Mouse (Mus musculus) bone marrow, adult 2 months (tissue): ENCODE results near the gene Nrp2. TPM values are rescaled to one million over a fixed set of nuclear protein-coding genes. Genes with fewer than 3 reads are reported as not detected.

Experiments
- H3K27ac ChIP-seq: fragments of 200-500 bp; 2 replicates; pipeline ENCODE4 v1.5.1; 2012; ENCODE audit warnings: low read depth, mild to moderate bottlenecking, control low read depth, inconsistent platforms, low read length; ENCODE audit not compliant: control insufficient read depth, poor library complexity, insufficient read depth
- H3K4me1 ChIP-seq: fragments of 200-500 bp; 2 replicates; pipeline ENCODE4 v1.6.1; 2011; ENCODE audit warnings: low read length; ENCODE audit not compliant: control insufficient read depth, insufficient read depth
- H3K4me3 ChIP-seq: fragments of 200-500 bp; replicated peaks from 2 replicates; pipeline ENCODE3; 2011; ENCODE audit warnings: mild to moderate bottlenecking, low read depth, low read length, control low read depth; ENCODE audit not compliant: control insufficient read depth
- CTCF ChIP-seq: fragments of 200-500 bp; IDR thresholded peaks from 2 replicates; pipeline ENCODE4 v1.5.1; 2011; ENCODE audit warnings: low read length, control low read depth; ENCODE audit not compliant: control insufficient read depth, insufficient read depth
- POLR2A ChIP-seq: fragments of 200-500 bp; IDR thresholded peaks from 2 replicates; pipeline ENCODE4 v1.6.1; 2011; ENCODE audit warnings: low read depth, mild to moderate bottlenecking, control low read depth, low read length, borderline replicate concordance; ENCODE audit not compliant: control insufficient read depth
- WGBS: fragments of 180-500 bp; shearing (Covaris S2); methylation state at CpG from one replicate; pipeline ENCODE4 v1.1.7; 2018; 5-methylcytosine and 5-hydroxymethylcytosine counted together
- polyA plus RNA-seq: library from polyadenylated mRNA; stranded (reverse); fragments of >200 nt; gene quantifications from 2 replicates; pipeline ENCODE4 v1.2.4, GENCODE M21; 2011; ENCODE audit warnings: low replicate concordance; ENCODE audit not compliant: missing spikeins, insufficient read depth, insufficient read length

Gene Nrp2
- polyA plus RNA-seq, 1 experiment: 3.2 TPM

- WGBS: 54% methylated on average over 10 of the region's 10 CpGs
- TF ChIP-seq CTCF (no peak), POLR2A (no peak)
- no peak overlapping the region for H3K4me3 ChIP-seq
- H3K27ac ChIP-seq: no peak overlapping the region
- H3K4me1 ChIP-seq: no peaks in the 10 kb centered on the region; the same call in none of the 2 replicates
These were observed 44.5 kb downstream of the Nrp2 start for GRCm38 (mm10) chr1:62747421-62748111.

- Histone ChIP-seq H3K4me1 (peaks cover 2% of the 10 kb centered on the region), H3K27ac (no peak overlapping the region), H3K4me3 (no peak overlapping the region)
- TF ChIP-seq CTCF: no peak
- TF ChIP-seq POLR2A: no peak
- 89% methylated on average over 3 of the region's 3 CpGs for WGBS
These were observed 45.3 kb downstream of the Nrp2 start for GRCm38 (mm10) chr1:62748361-62748760.

GRCm38 (mm10) chr1:62749716-62750115 lies 46.6 kb downstream of the Nrp2 start:
- WGBS: 88% methylated on average over 14 of the region's 14 CpGs
- TF ChIP-seq POLR2A (no peak), CTCF (no peak)
- Histone ChIP-seq H3K4me3 (no peak overlapping the region), H3K27ac (no peak overlapping the region), H3K4me1 (peaks cover 2% of the 10 kb centered on the region)

GRCm38 (mm10) chr1:62750408-62751008 lies 47.4 kb downstream of the Nrp2 start:
- WGBS: 30% methylated on average over 5 of the region's 5 CpGs
- no peak overlapping the region for H3K27ac ChIP-seq
- TF ChIP-seq POLR2A (no peak), CTCF (no peak)
- H3K4me1 ChIP-seq: peaks cover 2% of the 10 kb centered on the region
- no peak overlapping the region for H3K4me3 ChIP-seq

GRCm38 (mm10) chr1:62751011-62752006 lies 48.2 kb downstream of the Nrp2 start:
- WGBS: 13% methylated on average over 15 of the region's 15 CpGs
- no peak for TF ChIP-seq CTCF
- TF ChIP-seq POLR2A: no peak
- no peak overlapping the region for H3K4me3 ChIP-seq

GRCm38 (mm10) chr1:62752055-62752454 lies 49.0 kb downstream of the Nrp2 start:
- Histone ChIP-seq H3K4me1 (peaks cover 2% of the 10 kb centered on the region), H3K4me3 (no peak overlapping the region), H3K27ac (no peak overlapping the region)
- WGBS: 66% methylated on average over 8 of the region's 8 CpGs
- TF ChIP-seq CTCF: no peak
- TF ChIP-seq POLR2A: no peak

More at GRCm38 (mm10) chr1:62751011-62752006, 48.2 kb downstream of the Nrp2 start:
- Histone ChIP-seq H3K4me1 (peaks cover 2% of the 10 kb centered on the region), H3K27ac (no peak overlapping the region)

GRCm38 (mm10) chr1:62752661-62753333 lies 49.7 kb downstream of the Nrp2 start:
- no peak overlapping the region for H3K4me3 ChIP-seq
- peaks cover 2% of the 10 kb centered on the region for H3K4me1 ChIP-seq
- WGBS: 62% methylated on average over 7 of the region's 7 CpGs
- H3K27ac ChIP-seq: no peak overlapping the region
- TF ChIP-seq POLR2A: no peak

GRCm38 (mm10) chr1:62754066-62754835 lies 51.2 kb downstream of the Nrp2 start:
- 78% methylated on average over 8 of the region's 8 CpGs for WGBS

More at GRCm38 (mm10) chr1:62754066-62754835, 51.2 kb downstream of the Nrp2 start:
- H3K27ac ChIP-seq: no peak overlapping the region
- H3K4me3 ChIP-seq: no peak overlapping the region
- TF ChIP-seq CTCF (no peak), POLR2A (no peak)
- H3K4me1 ChIP-seq: peaks cover 2% of the 10 kb centered on the region
